Mouse (Mus musculus): Measurements from ENCODE around the gene Frem2. TPM values are rescaled to one million over a fixed set of nuclear protein-coding genes. Genes with fewer than 3 reads are reported as not detected.

Gene Frem2
- 1.1 and 2.8 TPM in 2 replicates for polyA plus RNA-seq (2012; rRNA removed)

- DNase-seq (ENCODE audit: low read depth, low spot score), result peak; percentile 19
- WGBS, result under 1% methylated on average over 34 of the region's 34 CpGs
Measured at GRCm38 (mm10) chr3:53656878-53657561, at the start of gene Frem2. Frem2 (minus strand) TSS chr3:53657355.

DNA sequence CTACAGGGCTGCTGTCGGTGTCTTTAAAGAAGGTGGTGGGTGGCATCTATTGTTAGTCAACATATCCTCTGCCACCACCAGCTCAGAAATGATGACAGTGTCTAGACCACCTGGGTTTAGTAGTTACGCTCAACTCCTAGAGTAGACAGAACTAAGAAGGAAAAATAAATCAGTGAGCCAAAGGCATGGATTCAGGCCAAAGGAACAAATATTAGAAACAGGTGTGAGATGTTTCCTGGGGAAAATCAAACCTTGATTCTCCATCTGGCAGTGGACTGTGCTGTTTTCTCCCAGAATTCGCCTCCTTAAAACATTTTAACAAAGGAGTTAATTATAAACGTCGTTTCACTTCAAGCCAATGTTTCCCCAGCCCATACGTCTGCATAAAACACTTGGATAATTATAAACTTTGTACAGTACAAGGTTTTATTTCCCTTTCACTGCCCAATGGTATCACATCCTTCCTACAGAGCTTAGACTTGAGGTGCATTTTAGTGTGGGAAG, 48.9 kb upstream of the Frem2 start:
- no peak for DNase-seq (ENCODE audit: low read depth, low spot score)
- WGBS, result 35% methylated on average over 6 of the region's 6 CpGs

DNA sequence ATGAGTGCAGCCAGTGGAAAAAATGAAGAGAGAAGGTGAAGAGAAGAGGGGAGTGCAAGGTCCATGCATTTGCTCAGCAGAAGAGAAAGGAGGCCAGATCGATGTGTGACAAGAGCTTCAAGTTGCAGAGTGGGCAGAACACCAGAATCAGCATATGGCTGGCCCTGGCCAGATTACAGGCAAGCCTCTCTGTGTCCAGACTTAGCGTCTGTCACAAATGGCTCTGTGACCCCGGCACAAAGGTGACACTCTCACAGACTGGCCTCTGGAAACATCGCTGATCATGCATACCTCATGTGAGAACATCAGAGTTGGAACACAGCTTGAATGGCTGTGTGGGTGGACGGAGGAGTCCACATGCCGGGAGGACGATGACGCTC, 46.0 kb upstream of the Frem2 start:
- 78% methylated on average over 8 of the region's 8 CpGs for WGBS
- no peak for DNase-seq (ENCODE audit: low read depth, low spot score)

GRCm38 (mm10) chr3:53702421-53703125, 45.4 kb upstream of the Frem2 start:
- WGBS, result 58% methylated on average over 9 of the region's 9 CpGs
- no peak for DNase-seq (ENCODE audit: low read depth, low spot score)

DNA sequence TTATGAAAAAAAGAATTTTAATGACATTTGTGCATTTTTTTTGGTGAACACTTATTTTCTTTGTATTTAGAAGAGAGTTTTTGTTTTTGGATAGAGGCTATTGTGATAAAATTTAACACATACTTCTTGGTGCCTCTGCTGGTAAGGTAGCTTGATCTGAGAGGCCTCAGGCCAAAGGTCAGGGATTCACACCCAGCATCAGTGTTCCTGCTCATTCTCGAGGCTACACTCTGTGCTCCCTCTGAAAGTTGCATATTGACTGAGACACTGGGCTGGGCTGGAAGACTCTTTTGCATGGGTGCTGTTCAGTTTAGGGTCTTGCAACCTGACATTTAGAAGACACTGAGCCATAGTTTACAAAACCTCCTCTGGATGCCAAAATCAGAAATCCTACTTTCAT, 44.8 kb upstream of the Frem2 start:
- WGBS, result 33% methylated on average over 1 of the region's 1 CpGs
- DNase-seq (ENCODE audit: low read depth, low spot score), result no peak

DNA sequence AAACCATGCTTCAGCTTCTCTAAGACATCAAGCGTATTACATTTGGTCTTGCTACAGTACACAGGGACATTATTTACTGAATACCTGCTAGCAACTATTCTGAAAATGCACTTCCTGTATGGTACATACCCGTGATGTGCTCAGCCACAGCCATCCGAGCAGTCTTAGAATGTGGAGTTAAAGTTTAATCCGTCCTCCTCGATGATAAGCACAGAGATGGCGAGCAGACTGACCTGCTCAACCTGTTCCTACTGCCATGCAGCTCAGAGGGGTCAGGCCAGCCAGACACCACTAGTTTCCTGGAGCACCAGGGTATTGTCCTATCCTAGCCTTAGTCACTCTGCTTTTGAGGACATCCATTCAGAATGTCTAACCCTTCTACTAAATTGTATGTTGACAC, 30.6 kb upstream of the Frem2 start:
- 25% methylated on average over 6 of the region's 6 CpGs for WGBS
- peak; percentile 38 for DNase-seq (ENCODE audit: low read depth, low spot score)

DNA sequence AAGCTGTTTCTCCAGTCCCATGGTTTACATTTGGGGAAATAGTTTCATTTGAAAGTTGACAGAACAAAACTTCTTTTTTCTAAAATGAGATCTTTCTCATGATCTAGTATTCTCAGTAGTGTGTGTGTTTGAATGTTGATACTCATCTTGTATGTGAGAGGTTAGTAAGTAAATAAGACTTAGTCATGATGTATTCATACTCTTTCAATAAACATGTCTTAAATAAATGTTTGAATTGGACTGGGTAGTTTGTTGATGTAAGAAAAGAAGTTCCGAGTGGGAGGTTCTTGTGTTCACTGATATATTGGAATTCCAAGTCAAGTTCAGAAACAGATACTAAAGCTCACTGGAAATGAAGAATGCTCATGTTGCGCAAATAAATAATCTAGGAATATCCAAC, 25.1 kb upstream of the Frem2 start:
- DNase-seq (ENCODE audit: low read depth, low spot score), result no peak
- 48% methylated on average over 2 of the region's 2 CpGs for WGBS

- WGBS, result 70% methylated on average over 2 of the region's 2 CpGs
- no peak for DNase-seq (ENCODE audit: low read depth, low spot score)
Measured at GRCm38 (mm10) chr3:53680816-53681215, 23.7 kb upstream of the Frem2 start.

- no peak for DNase-seq (ENCODE audit: low read depth, low spot score)
- 31% methylated on average over 1 of the region's 1 CpGs for WGBS
Measured at GRCm38 (mm10) chr3:53674225-53674624, 17.1 kb upstream of the Frem2 start.

- WGBS, result 83% methylated on average over 2 of the region's 2 CpGs
- DNase-seq (ENCODE audit: low read depth, low spot score), result no peak
Measured at GRCm38 (mm10) chr3:53669736-53670135, 12.6 kb upstream of the Frem2 start.

DNA sequence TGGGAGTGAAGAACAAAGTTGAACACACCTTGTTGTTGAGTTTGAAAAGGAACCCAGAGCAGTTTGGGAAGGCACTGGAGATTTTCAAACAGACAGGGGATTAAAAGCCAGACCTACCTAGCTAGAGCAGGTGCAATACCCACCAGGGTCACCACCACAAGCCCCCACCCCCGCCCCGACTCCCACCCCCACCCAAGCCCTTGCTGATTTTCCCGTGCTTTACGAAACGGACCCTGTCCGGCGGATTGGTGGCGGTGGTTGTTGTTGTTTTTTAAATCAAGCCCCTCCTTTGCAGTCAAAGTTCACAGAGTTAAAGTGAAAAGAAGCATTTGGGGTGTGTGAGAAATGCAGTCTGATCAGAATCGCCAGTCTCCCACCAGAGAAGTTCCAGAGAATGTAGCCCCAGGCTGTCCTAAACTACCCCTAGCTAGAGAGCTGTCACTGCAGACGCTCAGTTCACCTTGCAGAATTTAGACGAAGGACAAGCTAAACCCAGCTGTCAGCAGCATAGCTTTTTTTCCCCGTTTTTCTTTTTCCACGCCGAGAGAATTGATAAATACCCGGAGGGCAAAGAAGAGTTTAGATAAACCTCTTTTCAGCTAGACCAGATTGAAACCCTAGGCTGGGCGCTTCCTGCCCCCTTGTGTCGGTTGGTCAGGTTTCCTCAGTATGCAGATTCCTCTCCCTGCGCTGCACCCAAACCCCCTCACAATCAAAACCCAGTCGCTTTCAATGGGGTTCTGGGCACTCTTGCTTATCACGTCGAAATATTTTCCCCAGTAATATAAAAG, 784 bp upstream of the Frem2 start:
- WGBS, result 2% methylated on average over 21 of the region's 21 CpGs
- DNase-seq (ENCODE audit: low read depth, low spot score), result no peak

DNA sequence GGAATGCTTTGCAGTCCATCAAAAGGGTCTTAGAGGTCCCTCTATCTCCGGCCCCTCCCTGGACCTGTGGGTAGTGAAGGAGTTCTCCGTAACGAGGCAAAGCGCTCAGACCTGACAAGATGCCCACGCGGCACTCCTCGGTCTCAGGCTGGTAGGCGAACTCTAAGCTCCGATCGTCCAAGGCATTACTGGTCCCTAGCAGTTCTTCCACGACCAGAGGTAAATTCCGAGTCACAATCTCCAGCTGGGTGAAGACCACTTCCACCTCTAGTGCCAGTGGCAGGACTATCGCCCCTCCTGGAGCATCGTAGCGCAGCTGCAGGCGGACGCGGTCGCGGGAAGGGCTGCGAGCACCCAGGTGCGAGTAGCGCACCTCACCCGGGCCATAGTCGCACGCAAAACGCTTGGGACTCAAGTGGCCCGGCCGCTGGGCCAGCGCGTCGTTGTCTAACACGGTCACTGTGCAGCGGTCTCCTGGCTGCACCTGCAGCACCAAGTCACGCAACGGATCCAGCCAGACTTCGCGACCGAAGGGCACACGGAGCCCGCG, 752 bp downstream of the Frem2 start:
- 1% methylated on average over 42 of the region's 42 CpGs for WGBS
- no peak for DNase-seq (ENCODE audit: low read depth, low spot score)

- WGBS, result 93% methylated on average over 13 of the region's 13 CpGs
- no peak for DNase-seq (ENCODE audit: low read depth, low spot score)
Measured at GRCm38 (mm10) chr3:53655343-53655742, 1.8 kb downstream of the Frem2 start.

GRCm38 (mm10) chr3:53650003-53650748, 7.0 kb downstream of the Frem2 start:
- no peak for DNase-seq (ENCODE audit: low read depth, low spot score)
- WGBS, result 35% methylated on average over 8 of the region's 8 CpGs

GRCm38 (mm10) chr3:53649425-53649824, 7.7 kb downstream of the Frem2 start:
- no peak for DNase-seq (ENCODE audit: low read depth, low spot score)
- 58% methylated on average over 4 of the region's 4 CpGs for WGBS

GRCm38 (mm10) chr3:53648902-53649301, 8.3 kb downstream of the Frem2 start:
- 90% methylated on average over 4 of the region's 4 CpGs for WGBS
- DNase-seq (ENCODE audit: low read depth, low spot score), result no peak

GRCm38 (mm10) chr3:53635948-53636347, 21.2 kb downstream of the Frem2 start:
- WGBS, result 65% methylated on average over 3 of the region's 3 CpGs
- DNase-seq (ENCODE audit: low read depth, low spot score), result no peak

DNA sequence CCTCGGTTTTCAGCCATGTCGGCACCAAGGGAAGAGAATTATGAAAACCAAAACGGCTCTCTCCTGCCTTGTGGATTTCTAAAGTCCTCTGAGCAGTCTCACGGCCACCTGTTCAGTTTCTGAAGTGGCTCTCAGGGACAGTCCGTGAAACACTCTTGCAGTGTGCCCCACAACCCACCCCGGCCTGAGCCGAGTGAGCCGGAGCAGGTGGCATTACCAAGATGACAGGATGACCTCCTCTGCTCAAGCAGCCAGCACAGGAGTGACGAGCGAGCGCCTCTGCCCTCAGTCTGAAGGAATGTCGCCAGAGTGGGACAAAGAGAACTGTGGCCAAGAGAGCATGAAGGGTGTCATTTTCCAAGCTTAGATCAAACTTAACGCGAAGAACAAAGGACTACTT, 26.0 kb downstream of the Frem2 start:
- no peak for DNase-seq (ENCODE audit: low read depth, low spot score)
- WGBS, result 80% methylated on average over 14 of the region's 14 CpGs

GRCm38 (mm10) chr3:53630630-53631029, 26.5 kb downstream of the Frem2 start:
- DNase-seq (ENCODE audit: low read depth, low spot score), result no peak

More at GRCm38 (mm10) chr3:53630630-53631029, 26.5 kb downstream of the Frem2 start:
- WGBS, result 63% methylated on average over 4 of the region's 4 CpGs
